Mouse (Mus musculus) heart, adult 8-10 months (tissue): Measurements from ENCODE around the gene Rex1bd. TPM values are rescaled to one million over a fixed set of nuclear protein-coding genes. Genes with fewer than 3 reads are reported as not detected.
A peak's percentile ranks its signal among the peaks of the same experiment; 100 is the strongest.
"Not testable (repeated sequence)": the region's sequence is repeated elsewhere in the genome, so short reads cannot be mapped to it uniquely, and the experiment has no call there.

Experiments
- DNase-seq: peaks from one replicate; pipeline ENCODE4 v3.0.0; 2022; ENCODE audit warnings: low spot score
- total RNA-seq, 4 experiments: library from RNA; stranded (reverse); gene quantifications; 2 replicates each; pipeline ENCODE4 v1.2.4; 2022

Gene Rex1bd
- total RNA-seq, 4 experiments from 2014 or later, result 118 to 133 (median 124) TPM

- no peak for DNase-seq
These were observed 22.7 kb upstream of the Rex1bd start for GRCm38 (mm10) chr8:70529299-70529698.

- DNase-seq, result no peak
These were observed 21.7 kb upstream of the Rex1bd start for GRCm38 (mm10) chr8:70528182-70528797.

GRCm38 (mm10) chr8:70527512-70528181 is 21.1 kb upstream of the Rex1bd start, which contains the start of the genes Fkbp8 and Kxd1:
TSS of gene Fkbp8 (plus strand) at chr8:70527724.
TSS of gene Kxd1 (minus strand) at chr8:70527956.
- DNase-seq, result peak; percentile 98

GRCm38 (mm10) chr8:70527111-70527511 is 20.6 kb upstream of the Rex1bd start:
- no peak for DNase-seq

GRCm38 (mm10) chr8:70522592-70523403 is 16.2 kb upstream of the Rex1bd start:
- peak; percentile 96 for DNase-seq

- DNase-seq, result no peak
These were observed 13.1 kb upstream of the Rex1bd start for GRCm38 (mm10) chr8:70519606-70520005.

GRCm38 (mm10) chr8:70519043-70519442 is 12.5 kb upstream of the Rex1bd start:
- no peak for DNase-seq

- DNase-seq, result no peak
These were observed 11.5 kb upstream of the Rex1bd start for GRCm38 (mm10) chr8:70517940-70518643.

GRCm38 (mm10) chr8:70513441-70513840 is 6.9 kb upstream of the Rex1bd start:
- no peak for DNase-seq

GRCm38 (mm10) chr8:70512253-70512903 is 5.8 kb upstream of the Rex1bd start:
- DNase-seq, result no peak

GRCm38 (mm10) chr8:70511770-70512169 is 5.2 kb upstream of the Rex1bd start:
- no peak for DNase-seq

GRCm38 (mm10) chr8:70511174-70511573 is 4.6 kb upstream of the Rex1bd start:
- DNase-seq, result not testable (repeated sequence)

GRCm38 (mm10) chr8:70510228-70510915 is 3.8 kb upstream of the Rex1bd start, which contains the start of gene Uba52:
TSS of gene Uba52 (minus strand) at chr8:70510801.
- DNase-seq, result peak; percentile 96

- no peak for DNase-seq
These were observed 2.9 kb upstream of the Rex1bd start for GRCm38 (mm10) chr8:70509281-70509952.

- DNase-seq, result no peak
These were observed 458 bp upstream of the Rex1bd start for GRCm38 (mm10) chr8:70507027-70507393.

GRCm38 (mm10) chr8:70505698-70506327 is 739 bp downstream of the Rex1bd start:
- no peak for DNase-seq

- DNase-seq, result peak; percentile 83
These were observed 1.7 kb downstream of the Rex1bd start for GRCm38 (mm10) chr8:70504851-70505250.

GRCm38 (mm10) chr8:70504291-70504716 is 2.2 kb downstream of the Rex1bd start:
- peak; percentile 58 for DNase-seq

- peak; percentile 63 for DNase-seq
These were observed 3.3 kb downstream of the Rex1bd start for GRCm38 (mm10) chr8:70503062-70503750.
